Mouse (Mus musculus) embryonic facial prominence, embryonic 14.5 days (tissue): ENCODE measurements around the gene Cdc14b. TPM values are rescaled to one million over a fixed set of nuclear protein-coding genes. Genes with fewer than 3 reads are reported as not detected.

Experiments used
- ATAC-seq: fragments of 200-750 bp; cut with Nextera tagmentation; 2 replicates; pipeline ENCODE4 v1.8.0; 2017; ENCODE audit warnings: low read depth, moderate number of reproducible peaks, moderate TSS enrichment
- DNase-seq: peaks from one replicate; pipeline ENCODE4 v3.0.0-alpha.2; 2015; ENCODE audit warnings: low spot score
- H3K27ac ChIP-seq: fragments of 300-500 bp; sonication (generic); replicated peaks from 2 replicates; pipeline ENCODE4 v1.5.1; 2014; ENCODE audit warnings: low read depth, mild to moderate bottlenecking, low read length, moderate library complexity
- H3K27me3 ChIP-seq: fragments of 300-500 bp; sonication (generic); replicated peaks from 2 replicates; pipeline ENCODE4 v1.6.1; 2014; ENCODE audit warnings: low read length; ENCODE audit not compliant: control insufficient read depth, insufficient read depth
- H3K36me3 ChIP-seq: fragments of 300-500 bp; sonication (generic); 2 replicates; pipeline ENCODE4 v1.6.1; 2014; ENCODE audit warnings: low read length, mixed read lengths; ENCODE audit not compliant: control insufficient read depth, insufficient read depth
- H3K4me1 ChIP-seq: fragments of 300-500 bp; sonication (generic); 2 replicates; pipeline ENCODE4 v1.6.1; 2014; ENCODE audit warnings: antibody characterized with exemption, low read length; ENCODE audit not compliant: control insufficient read depth, insufficient read depth
- H3K4me2 ChIP-seq: fragments of 300-500 bp; sonication (generic); 2 replicates; pipeline ENCODE4 v1.6.1; 2014; ENCODE audit warnings: low read depth, mild to moderate bottlenecking, low read length, moderate library complexity, mixed read lengths
- H3K4me3 ChIP-seq: fragments of 300-500 bp; sonication (generic); 2 replicates; pipeline ENCODE4 v1.5.1; 2014; ENCODE audit warnings: low read depth, mild to moderate bottlenecking, low read length
- H3K9ac ChIP-seq: fragments of 300-500 bp; sonication (generic); 2 replicates; pipeline ENCODE4 v1.6.1; 2014; ENCODE audit warnings: low read depth, mild to moderate bottlenecking, low read length, moderate library complexity, mixed read lengths
- H3K9me3 ChIP-seq: fragments of 300-500 bp; sonication (generic); 2 replicates; pipeline ENCODE4 v1.6.1; 2016; ENCODE audit warnings: low read length; ENCODE audit not compliant: control insufficient read depth
- WGBS: fragments of 180-500 bp; shearing (Covaris S2); extraction: QIAGEN DNeasy Blood & Tissue Kit; methylation state at CpG from one replicate; pipeline ENCODE4 v1.1.7; 2014; 5-methylcytosine and 5-hydroxymethylcytosine counted together
- polyA plus RNA-seq: library from polyadenylated mRNA; unstranded; fragments of >200 nt; fragmentation: Nextera tagmentation; extraction: Ambion mirVana; gene quantifications from 2 replicates; pipeline ENCODE4 v1.2.1, GENCODE M21; 2014

Gene Cdc14b
- polyA plus RNA-seq, 1 experiment from 2014 or later: 14.7 TPM

DNA sequence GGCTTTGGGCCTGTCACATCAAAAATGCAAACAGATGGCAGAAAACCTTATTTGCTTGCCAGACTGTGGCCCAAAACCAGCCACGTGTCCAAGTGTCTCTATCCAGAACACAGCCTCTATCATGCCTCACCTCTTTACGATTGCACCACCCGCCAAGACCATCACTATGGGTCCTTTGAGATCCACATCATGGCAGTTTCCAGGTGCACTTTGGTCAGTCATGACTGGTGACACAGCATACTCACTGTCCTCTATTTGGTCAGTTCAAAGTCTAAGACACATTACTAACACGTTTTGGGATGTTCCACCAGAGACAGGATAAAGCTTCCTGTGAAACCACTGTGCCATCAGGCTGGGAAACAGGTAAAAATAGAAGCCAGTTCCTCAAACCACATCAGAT is 91.5 kb downstream of the Cdc14b start:
- Histone ChIP-seq H3K27ac (no peak overlapping the region), H3K27me3 (no peaks in the 10 kb centered on the region), H3K9me3 (no peaks in the 10 kb centered on the region), H3K36me3 (peaks cover 29% of the 10 kb centered on the region; the same call in 1 of the 2 replicates), H3K4me2 (no peak overlapping the region), H3K4me3 (no peak overlapping the region), H3K9ac (no peak overlapping the region), H3K4me1 (no peaks in the 10 kb centered on the region)
- ATAC-seq: no peak
- no peak for DNase-seq
- WGBS: 81% methylated on average over 4 of the region's 4 CpGs

GRCm38 (mm10) chr13:64182091-64182490 is 93.0 kb downstream of the Cdc14b start:
- H3K27ac ChIP-seq: no peak overlapping the region
- no peaks in the 10 kb centered on the region for H3K27me3 ChIP-seq
- 76% methylated on average over 2 of the region's 2 CpGs for WGBS
- ATAC-seq: no peak
- no peaks in the 10 kb centered on the region for H3K4me1 ChIP-seq
- no peak overlapping the region for H3K9ac ChIP-seq
- H3K36me3 ChIP-seq: peaks cover 43% of the 10 kb centered on the region
- no peak overlapping the region for H3K4me3 ChIP-seq
- H3K9me3 ChIP-seq: no peaks in the 10 kb centered on the region
- no peak overlapping the region for H3K4me2 ChIP-seq
- no peak for DNase-seq

- no peak for ATAC-seq
- DNase-seq: peak; percentile 19
- H3K4me3 ChIP-seq: no peak overlapping the region
- no peaks in the 10 kb centered on the region for H3K4me1 ChIP-seq
- H3K4me2 ChIP-seq: no peak overlapping the region
- H3K27me3 ChIP-seq: no peaks in the 10 kb centered on the region
- H3K9me3 ChIP-seq: no peaks in the 10 kb centered on the region
- peaks cover 45% of the 10 kb centered on the region for H3K36me3 ChIP-seq
- 93% methylated on average over 3 of the region's 3 CpGs for WGBS
- H3K9ac ChIP-seq: no peak overlapping the region
- H3K27ac ChIP-seq: no peak overlapping the region
Measured at GRCm38 (mm10) chr13:64180888-64181287, 94.2 kb downstream of the Cdc14b start.

GRCm38 (mm10) chr13:64180300-64180699 is 94.8 kb downstream of the Cdc14b start:
- Histone ChIP-seq H3K36me3 (peaks cover 45% of the 10 kb centered on the region), H3K9me3 (no peaks in the 10 kb centered on the region), H3K4me1 (no peaks in the 10 kb centered on the region), H3K4me2 (no peak overlapping the region), H3K27ac (no peak overlapping the region), H3K27me3 (no peaks in the 10 kb centered on the region), H3K4me3 (no peak overlapping the region), H3K9ac (no peak overlapping the region)
- WGBS: 85% methylated on average over 4 of the region's 4 CpGs
- DNase-seq (no peak), ATAC-seq (no peak)

GRCm38 (mm10) chr13:64178746-64179652 is 96.1 kb downstream of the Cdc14b start:
- peak; percentile 42; the same call in 1 of the 2 replicates for ATAC-seq
- WGBS: 76% methylated on average over 13 of the region's 13 CpGs
- Histone ChIP-seq H3K4me2 (no peak overlapping the region), H3K4me3 (no peak overlapping the region), H3K27ac (no peak overlapping the region), H3K27me3 (no peaks in the 10 kb centered on the region), H3K9ac (no peak overlapping the region), H3K4me1 (no peaks in the 10 kb centered on the region), H3K9me3 (no peaks in the 10 kb centered on the region), H3K36me3 (peaks cover 50% of the 10 kb centered on the region)
- DNase-seq: no peak

DNA sequence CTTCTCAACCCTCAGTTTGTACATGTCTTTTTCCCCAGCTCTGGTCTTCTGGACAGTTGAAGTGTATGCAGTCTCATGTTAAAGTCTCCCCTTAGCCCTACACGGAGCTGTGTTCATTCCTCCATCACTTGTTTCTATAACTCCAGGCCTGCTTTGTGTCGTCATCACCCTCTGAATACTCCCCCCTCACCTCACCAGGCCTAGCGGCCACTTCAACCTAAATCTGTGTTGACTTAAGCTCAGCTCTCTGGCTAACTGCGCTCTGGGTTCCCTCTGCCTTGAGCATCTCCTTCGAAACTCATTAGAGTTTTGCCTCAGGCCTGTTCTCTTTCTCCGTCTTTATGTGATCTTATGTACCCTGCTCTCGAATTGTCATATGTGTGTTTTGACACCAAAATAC is 97.1 kb downstream of the Cdc14b start:
- Histone ChIP-seq H3K36me3 (peaks cover 60% of the 10 kb centered on the region), H3K27me3 (no peaks in the 10 kb centered on the region), H3K9me3 (no peaks in the 10 kb centered on the region), H3K27ac (no peak overlapping the region), H3K4me2 (no peak overlapping the region), H3K4me3 (no peak overlapping the region), H3K9ac (no peak overlapping the region), H3K4me1 (no peaks in the 10 kb centered on the region)
- ATAC-seq (no peak), DNase-seq (no peak)
- 62% methylated on average over 7 of the region's 7 CpGs for WGBS

DNA sequence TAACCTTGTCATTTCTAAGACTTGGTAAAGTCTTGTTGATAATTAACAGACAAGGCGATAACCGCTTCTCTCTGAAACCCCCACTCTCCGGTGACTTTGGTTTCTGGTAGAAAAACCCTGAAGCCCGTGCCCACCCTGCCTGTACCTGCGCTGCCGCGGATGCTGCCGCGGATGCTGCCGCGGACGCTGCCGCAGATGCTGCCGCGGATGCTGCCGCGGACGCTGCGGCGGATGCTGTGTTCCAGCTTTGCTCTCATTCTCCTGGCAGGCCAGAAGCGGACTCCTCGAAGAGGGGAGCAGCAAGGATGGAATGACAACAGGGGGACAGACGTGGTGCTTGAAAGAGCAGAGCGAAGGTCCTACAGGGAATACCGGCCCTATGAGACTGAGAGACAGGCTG is 105.3 kb downstream of the Cdc14b start:
- no peak overlapping the region for H3K27ac ChIP-seq
- ATAC-seq (no peak), DNase-seq (no peak)
- H3K9me3 ChIP-seq: peaks cover 78% of the 10 kb centered on the region
- no peaks in the 10 kb centered on the region for H3K4me1 ChIP-seq
- WGBS: 99% methylated on average over 25 of the region's 25 CpGs
- no peak overlapping the region for H3K4me2 ChIP-seq
- no peak overlapping the region for H3K9ac ChIP-seq
- no peaks in the 10 kb centered on the region for H3K27me3 ChIP-seq
- H3K4me3 ChIP-seq: no peak overlapping the region
- peaks cover 74% of the 10 kb centered on the region for H3K36me3 ChIP-seq

- peaks cover 14% of the 10 kb centered on the region for H3K4me1 ChIP-seq
Measured at GRCm38 (mm10) chr13:64163147-64163715, 111.9 kb downstream of the Cdc14b start.

More at GRCm38 (mm10) chr13:64163147-64163715, 111.9 kb downstream of the Cdc14b start:
- H3K9ac ChIP-seq: no peak overlapping the region
- ATAC-seq (no peak), DNase-seq (no peak)
- WGBS: 32% methylated on average over 13 of the region's 13 CpGs
- no peaks in the 10 kb centered on the region for H3K27me3 ChIP-seq
- H3K4me3 ChIP-seq: peak overlapping the region; percentile 87
- peak overlapping the region; percentile 99 for H3K4me2 ChIP-seq
- H3K27ac ChIP-seq: no peak overlapping the region
- H3K9me3 ChIP-seq: peaks cover 41% of the 10 kb centered on the region
- H3K36me3 ChIP-seq: peaks cover 18% of the 10 kb centered on the region
